Mouse (Mus musculus): ENCODE results near the gene Zfp428. TPM values are rescaled to one million over a fixed set of nuclear protein-coding genes. Genes with fewer than 3 reads are reported as not detected.

Zfp428 gene
- not detected in 2 replicates for polyA plus RNA-seq (2012; ENCODE audit: insufficient read depth, insufficient read length, low replicate concordance, missing spikeins)

- Histone ChIP-seq H3K27ac (ENCODE audit: insufficient read depth, low read depth, low read length) (peak within 1 kb of the TSS; percentile 83), H3K4me3 (ENCODE audit: insufficient read depth, low read depth, low read length) (peak within 1 kb of the TSS; percentile 57), H3K4me1 (ENCODE audit: control insufficient read depth, insufficient read depth, low read length) (peaks cover 16% of the 10 kb centered on the region)
- TF ChIP-seq POLR2A (IDR thresholded peaks at IDR 0.05; ENCODE audit: insufficient read depth, low read depth, low read length), result peak; percentile 52
- TF ChIP-seq CTCF (IDR thresholded peaks at IDR 0.05; ENCODE audit: insufficient read depth, low read depth, low read length), result no peak
- WGBS, result under 1% methylated on average over 84 of the region's 84 CpGs
These were observed at the start of gene Zfp428 for GRCm38 (mm10) chr7:24506838-24507725. Gene Zfp428, plus strand, starts transcription at chr7:24507006.

GRCm38 (mm10) chr7:24457726-24458370, 49.0 kb upstream of the Zfp428 start:
- 76% methylated on average over 10 of the region's 10 CpGs for WGBS
- no peak overlapping the region for H3K27ac ChIP-seq (ENCODE audit: insufficient read depth, low read depth, low read length)
- TF ChIP-seq POLR2A (IDR thresholded peaks at IDR 0.05; ENCODE audit: insufficient read depth, low read depth, low read length) (no peak), CTCF (IDR thresholded peaks at IDR 0.05; ENCODE audit: insufficient read depth, low read depth, low read length) (no peak)
- no peak overlapping the region for H3K4me3 ChIP-seq (ENCODE audit: insufficient read depth, low read depth, low read length)
- H3K4me1 ChIP-seq (ENCODE audit: control insufficient read depth, insufficient read depth, low read length), result peaks cover 6% of the 10 kb centered on the region

GRCm38 (mm10) chr7:24459440-24459839, 47.4 kb upstream of the Zfp428 start:
- peaks cover 7% of the 10 kb centered on the region for H3K4me1 ChIP-seq (ENCODE audit: control insufficient read depth, insufficient read depth, low read length)
- no peak overlapping the region for H3K4me3 ChIP-seq (ENCODE audit: insufficient read depth, low read depth, low read length)
- 90% methylated on average over 5 of the region's 5 CpGs for WGBS
- TF ChIP-seq POLR2A (IDR thresholded peaks at IDR 0.05; ENCODE audit: insufficient read depth, low read depth, low read length) (no peak), CTCF (IDR thresholded peaks at IDR 0.05; ENCODE audit: insufficient read depth, low read depth, low read length) (no peak)
- H3K27ac ChIP-seq (ENCODE audit: insufficient read depth, low read depth, low read length), result no peak overlapping the region

- H3K27ac ChIP-seq (ENCODE audit: insufficient read depth, low read depth, low read length), result no peak overlapping the region
- peaks cover 7% of the 10 kb centered on the region for H3K4me1 ChIP-seq (ENCODE audit: control insufficient read depth, insufficient read depth, low read length)
- H3K4me3 ChIP-seq (ENCODE audit: insufficient read depth, low read depth, low read length), result no peak overlapping the region
- WGBS, result 69% methylated on average over 3 of the region's 3 CpGs
- TF ChIP-seq CTCF (IDR thresholded peaks at IDR 0.05; ENCODE audit: insufficient read depth, low read depth, low read length) (no peak), POLR2A (IDR thresholded peaks at IDR 0.05; ENCODE audit: insufficient read depth, low read depth, low read length) (no peak)
These were observed 47.0 kb upstream of the Zfp428 start for GRCm38 (mm10) chr7:24459843-24460242.

- 51% methylated on average over 14 of the region's 14 CpGs for WGBS
- peaks cover 7% of the 10 kb centered on the region for H3K4me1 ChIP-seq (ENCODE audit: control insufficient read depth, insufficient read depth, low read length)
- H3K4me3 ChIP-seq (ENCODE audit: insufficient read depth, low read depth, low read length), result no peak overlapping the region
- no peak for TF ChIP-seq POLR2A (IDR thresholded peaks at IDR 0.05; ENCODE audit: insufficient read depth, low read depth, low read length)
- TF ChIP-seq CTCF (IDR thresholded peaks at IDR 0.05; ENCODE audit: insufficient read depth, low read depth, low read length), result no peak
- H3K27ac ChIP-seq (ENCODE audit: insufficient read depth, low read depth, low read length), result no peak overlapping the region
These were observed 45.3 kb upstream of the Zfp428 start for GRCm38 (mm10) chr7:24461376-24462051.

GRCm38 (mm10) chr7:24462388-24463319, 44.2 kb upstream of the Zfp428 start, which contains the start of gene Plaur:
Gene Plaur, plus strand, starts transcription at chr7:24462484.
- TF ChIP-seq POLR2A (IDR thresholded peaks at IDR 0.05; ENCODE audit: insufficient read depth, low read depth, low read length), result no peak
- TF ChIP-seq CTCF (IDR thresholded peaks at IDR 0.05; ENCODE audit: insufficient read depth, low read depth, low read length), result no peak

GRCm38 (mm10) chr7:24466835-24467234, 40.0 kb upstream of the Zfp428 start:
- H3K27ac ChIP-seq (ENCODE audit: insufficient read depth, low read depth, low read length), result no peak overlapping the region
- 91% methylated on average over 6 of the region's 6 CpGs for WGBS
- TF ChIP-seq POLR2A (IDR thresholded peaks at IDR 0.05; ENCODE audit: insufficient read depth, low read depth, low read length) (no peak), CTCF (IDR thresholded peaks at IDR 0.05; ENCODE audit: insufficient read depth, low read depth, low read length) (no peak)
- peaks cover 11% of the 10 kb centered on the region for H3K4me1 ChIP-seq (ENCODE audit: control insufficient read depth, insufficient read depth, low read length)
- H3K4me3 ChIP-seq (ENCODE audit: insufficient read depth, low read depth, low read length), result no peak overlapping the region

More at GRCm38 (mm10) chr7:24462388-24463319, 44.2 kb upstream of the Zfp428 start, which contains the start of gene Plaur:
- Histone ChIP-seq H3K27ac (ENCODE audit: insufficient read depth, low read depth, low read length) (no peak within 1 kb of the TSS), H3K4me1 (ENCODE audit: control insufficient read depth, insufficient read depth, low read length) (peaks cover 7% of the 10 kb centered on the region), H3K4me3 (ENCODE audit: insufficient read depth, low read depth, low read length) (peak within 1 kb of the TSS; percentile 18; the same call in 1 of the 2 replicates)
- WGBS, result 4% methylated on average over 27 of the region's 27 CpGs

GRCm38 (mm10) chr7:24467886-24468285, 38.9 kb upstream of the Zfp428 start:
- WGBS, result 86% methylated on average over 5 of the region's 5 CpGs
- no peak for TF ChIP-seq POLR2A (IDR thresholded peaks at IDR 0.05; ENCODE audit: insufficient read depth, low read depth, low read length)
- TF ChIP-seq CTCF (IDR thresholded peaks at IDR 0.05; ENCODE audit: insufficient read depth, low read depth, low read length), result no peak
- H3K27ac ChIP-seq (ENCODE audit: insufficient read depth, low read depth, low read length), result no peak overlapping the region
- peaks cover 4% of the 10 kb centered on the region for H3K4me1 ChIP-seq (ENCODE audit: control insufficient read depth, insufficient read depth, low read length)
- H3K4me3 ChIP-seq (ENCODE audit: insufficient read depth, low read depth, low read length), result no peak overlapping the region

Data from olfactory bulb, adult 2 months (tissue).